Mouse (Mus musculus): ENCODE measurements around the gene Gm9817.

- TF ChIP-seq CTCF (IDR thresholded peaks at IDR 0.05; ENCODE audit: control insufficient read depth, insufficient read depth, low read length): no peak
- no peak for TF ChIP-seq POLR2A (IDR thresholded peaks at IDR 0.05; ENCODE audit: borderline replicate concordance, control insufficient read depth, low read depth, low read length)
These were observed 10.3 kb downstream of the Gm9817 start for GRCm38 (mm10) chr13:45088796-45089221.

Measured in bone marrow, adult 2 months (tissue).